Mouse (Mus musculus): ENCODE data around the gene Nedd9. TPM values are rescaled to one million over a fixed set of nuclear protein-coding genes. Genes with fewer than 3 reads are reported as not detected.

Nedd9 gene
- total RNA-seq, 2 experiments from 2014 or later: 15.1 to 17.4 TPM

DNA sequence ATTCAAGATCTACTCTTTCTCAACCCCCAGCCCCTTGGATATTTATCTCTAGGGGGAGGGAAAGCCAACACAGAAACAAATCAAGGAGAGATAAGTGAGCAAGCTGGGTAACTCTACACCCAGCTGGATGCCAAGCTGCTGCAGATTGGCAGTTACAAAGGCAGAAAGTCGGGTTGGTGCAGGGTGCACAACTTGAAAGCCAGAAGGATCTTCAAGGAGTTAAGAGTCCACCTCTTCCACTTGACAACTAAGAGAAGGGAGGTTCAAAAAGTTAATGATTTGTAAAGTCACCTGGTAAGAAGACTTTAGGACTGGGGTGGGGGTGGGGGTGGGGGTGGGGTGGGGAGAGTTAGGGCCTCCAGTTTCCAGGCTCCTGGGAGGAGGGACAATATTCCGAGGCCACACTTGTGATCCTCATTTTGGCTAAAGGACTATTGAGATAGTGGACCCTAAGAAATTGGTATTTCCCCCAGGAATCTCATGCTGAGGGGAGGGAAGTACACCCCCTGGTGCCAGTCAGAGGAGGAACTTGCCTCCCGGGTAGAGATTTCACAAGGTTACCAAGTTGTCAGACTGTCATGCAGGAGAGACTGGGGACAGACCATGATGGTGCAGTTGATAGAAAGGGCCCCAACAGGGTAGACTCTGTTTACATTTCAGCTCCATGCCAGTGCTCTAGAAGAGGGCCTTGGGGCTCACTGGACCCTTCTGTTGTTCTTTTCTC, 143.8 kb downstream of the Nedd9 start:
- no peak for DNase-seq

DNA sequence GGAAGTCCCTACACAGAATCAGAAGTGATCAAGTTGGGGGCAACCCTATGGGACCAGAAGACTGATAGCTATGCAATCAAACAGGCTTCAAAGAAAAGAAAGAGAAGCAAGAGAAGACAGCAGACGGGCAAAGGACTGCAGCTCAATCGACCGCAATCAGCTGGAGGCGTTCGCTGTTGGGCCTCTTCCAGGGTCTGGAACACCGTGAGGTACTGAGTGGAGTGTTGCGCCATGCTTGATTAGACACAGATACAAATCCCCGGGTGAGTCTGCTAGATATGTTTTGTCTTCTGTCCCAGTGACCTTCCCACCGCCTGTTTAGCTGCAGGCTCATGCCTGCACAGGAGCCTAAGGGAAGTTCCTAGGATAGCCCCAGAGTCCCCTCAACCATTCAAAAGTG, 145.7 kb downstream of the Nedd9 start:
- DNase-seq: no peak

DNA sequence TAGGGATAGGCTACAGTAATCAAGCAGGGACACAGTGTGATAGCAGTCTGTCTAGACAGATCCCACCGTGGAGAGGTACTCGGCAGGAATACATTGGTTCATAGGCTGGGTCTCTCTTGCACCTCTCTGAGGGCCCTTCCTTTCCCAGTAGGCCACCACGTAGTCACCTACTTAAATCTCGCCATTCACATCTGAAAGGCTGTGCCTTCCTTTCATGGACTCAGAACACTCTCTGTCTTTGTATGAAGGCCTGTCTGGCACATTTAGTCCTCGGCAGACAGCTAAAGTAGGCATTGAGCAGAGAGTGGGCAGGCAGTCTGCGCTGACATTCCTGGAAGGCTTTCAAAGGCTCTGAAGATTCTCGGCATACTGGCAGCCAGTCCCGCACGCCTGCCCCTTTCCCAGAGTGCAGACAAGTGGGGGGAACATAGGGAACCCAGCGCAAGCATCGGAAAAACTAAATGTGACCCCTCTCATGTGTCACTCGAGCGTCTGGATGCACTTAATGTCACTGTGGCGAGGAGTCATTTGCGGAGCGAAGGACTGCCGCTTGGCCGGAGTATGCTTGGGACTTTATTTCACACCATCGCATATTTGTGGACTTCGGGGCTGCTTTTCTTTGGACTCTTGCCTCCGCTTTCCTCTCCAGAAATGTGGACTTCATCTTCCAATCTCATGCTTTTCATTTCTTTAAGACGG, 147.4 kb downstream of the Nedd9 start:
- DNase-seq: no peak

DNA sequence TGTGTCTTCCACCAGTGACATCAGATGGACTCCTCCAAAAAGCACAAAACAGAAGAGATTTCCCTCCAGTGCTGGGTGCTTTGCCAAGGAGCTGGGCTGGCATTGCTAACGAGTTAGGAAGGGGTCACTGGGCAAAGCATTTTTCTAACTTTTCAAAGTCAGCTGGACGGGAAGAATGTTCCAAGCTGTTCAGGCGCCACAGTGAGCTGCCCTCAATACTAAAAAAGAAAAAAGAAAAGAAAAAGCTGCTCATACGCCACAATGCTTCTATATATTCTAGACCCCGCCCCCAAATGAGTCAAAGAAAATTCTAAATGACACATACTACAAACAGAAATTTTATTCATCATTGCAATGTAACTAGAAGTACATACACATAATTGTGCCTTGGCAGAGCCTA, 148.0 kb downstream of the Nedd9 start:
- DNase-seq: no peak

DNA sequence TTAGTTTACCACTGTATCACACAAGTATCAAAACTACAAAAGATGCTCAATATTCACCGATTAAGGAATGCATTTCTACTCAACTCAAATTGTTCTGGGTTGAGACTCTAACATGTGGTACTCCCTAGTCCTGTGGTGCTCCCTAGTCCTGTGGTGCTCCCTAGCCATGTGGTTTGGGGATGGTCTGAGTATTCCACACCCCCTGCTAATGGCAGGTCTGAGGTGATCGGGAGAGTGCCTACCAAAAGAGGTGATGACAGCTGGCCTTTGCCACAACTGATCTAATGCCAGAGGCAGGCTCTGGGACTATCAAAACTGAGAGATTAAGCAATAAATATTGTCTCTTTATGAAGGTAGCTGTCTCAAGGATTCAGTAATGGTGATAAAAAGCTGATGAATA, 149.8 kb downstream of the Nedd9 start:
- no peak for DNase-seq

DNA sequence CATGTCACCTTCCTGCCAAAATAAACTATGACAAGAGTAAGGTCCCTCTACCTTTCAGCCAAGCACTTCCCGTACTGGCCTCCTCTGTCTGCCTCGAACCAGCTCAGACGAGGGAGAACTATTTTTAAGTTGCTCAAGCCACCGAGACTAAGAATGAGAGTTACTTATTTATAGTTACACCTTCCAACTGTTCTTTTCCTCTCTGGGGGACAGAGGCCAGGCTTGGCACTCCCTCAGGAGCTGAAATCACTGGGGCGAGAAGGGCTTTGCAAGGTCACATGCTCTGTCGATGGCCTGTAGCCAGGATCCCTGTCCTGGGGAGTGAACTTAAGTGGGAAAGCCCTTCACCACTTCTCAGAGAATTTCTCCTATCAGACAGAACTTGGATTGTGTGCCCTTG, 150.9 kb downstream of the Nedd9 start:
- DNase-seq: peak; percentile 46

DNA sequence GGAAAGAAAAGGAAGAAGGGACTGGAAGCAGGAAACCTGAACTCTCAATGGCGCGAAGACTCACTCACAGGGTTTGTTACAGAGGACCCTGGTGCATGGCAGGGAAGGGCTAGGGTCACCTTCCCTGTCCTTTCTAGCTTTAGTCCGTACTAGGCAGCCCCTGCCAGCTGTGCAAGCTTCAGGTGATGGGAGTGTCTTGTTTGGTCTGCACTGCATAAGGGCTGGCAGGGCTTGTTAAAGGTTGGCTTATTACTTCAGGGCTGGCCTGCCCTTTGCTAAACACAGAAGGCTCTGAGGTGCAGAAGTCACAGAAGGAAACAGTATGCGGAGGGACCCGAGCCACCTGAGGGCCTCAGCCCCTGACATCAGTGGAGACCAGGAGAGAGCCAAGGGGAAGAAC, 151.4 kb downstream of the Nedd9 start:
- no peak for DNase-seq

DNA sequence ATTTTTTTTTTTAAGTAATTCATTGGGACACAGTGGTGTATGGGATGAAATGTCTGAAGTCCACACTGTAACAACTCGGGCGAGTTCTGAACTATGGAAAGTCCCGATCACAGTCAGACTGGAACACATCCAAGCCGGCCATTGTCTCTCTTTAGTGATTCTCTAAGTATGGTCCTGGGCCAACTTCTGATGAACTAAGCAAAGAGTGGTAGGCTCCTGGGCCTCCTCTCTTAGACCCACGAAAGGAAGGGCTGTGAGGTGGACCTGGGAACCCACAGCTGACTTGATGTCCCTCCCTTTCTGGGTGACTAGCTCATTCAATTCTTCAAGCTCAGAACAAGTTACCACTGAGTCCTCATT, 152.5 kb downstream of the Nedd9 start:
- DNase-seq: peak; percentile 28

DNA sequence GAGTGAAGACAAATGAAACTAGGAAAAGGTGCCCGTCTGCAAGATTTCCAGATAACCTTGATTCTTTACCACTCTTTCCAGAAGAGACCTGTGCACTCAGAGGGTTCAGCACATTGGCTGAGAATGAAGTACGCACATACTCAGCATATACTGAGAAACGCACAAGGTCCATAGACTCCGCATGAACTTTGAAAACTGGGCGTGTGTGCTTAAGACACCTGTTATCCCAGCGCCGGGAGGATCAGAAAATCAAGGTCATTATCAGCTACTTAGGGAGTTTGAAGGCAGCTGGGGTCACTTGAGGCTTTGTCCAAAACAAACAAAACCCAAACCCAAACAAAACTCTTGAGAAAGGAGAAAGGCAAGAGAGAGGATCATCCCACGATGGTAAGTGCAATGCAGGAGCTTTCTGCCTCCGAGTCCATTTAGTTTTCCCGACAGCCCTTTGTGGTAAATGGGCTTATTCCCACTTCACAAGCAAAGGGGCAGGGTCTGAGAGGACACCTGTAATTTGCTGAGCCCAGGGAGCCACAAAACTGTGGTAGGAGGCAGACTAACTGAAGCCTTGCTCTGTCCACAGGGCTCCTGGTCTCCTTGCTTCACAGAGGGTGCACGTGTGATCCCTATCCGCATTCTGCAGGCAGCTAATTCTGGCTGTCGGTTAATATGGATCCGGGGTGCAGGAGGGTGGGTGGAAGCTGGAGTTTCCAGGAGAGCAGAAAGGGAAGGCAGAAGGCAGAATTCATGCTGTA, 153.1 kb downstream of the Nedd9 start:
- DNase-seq: no peak

DNA sequence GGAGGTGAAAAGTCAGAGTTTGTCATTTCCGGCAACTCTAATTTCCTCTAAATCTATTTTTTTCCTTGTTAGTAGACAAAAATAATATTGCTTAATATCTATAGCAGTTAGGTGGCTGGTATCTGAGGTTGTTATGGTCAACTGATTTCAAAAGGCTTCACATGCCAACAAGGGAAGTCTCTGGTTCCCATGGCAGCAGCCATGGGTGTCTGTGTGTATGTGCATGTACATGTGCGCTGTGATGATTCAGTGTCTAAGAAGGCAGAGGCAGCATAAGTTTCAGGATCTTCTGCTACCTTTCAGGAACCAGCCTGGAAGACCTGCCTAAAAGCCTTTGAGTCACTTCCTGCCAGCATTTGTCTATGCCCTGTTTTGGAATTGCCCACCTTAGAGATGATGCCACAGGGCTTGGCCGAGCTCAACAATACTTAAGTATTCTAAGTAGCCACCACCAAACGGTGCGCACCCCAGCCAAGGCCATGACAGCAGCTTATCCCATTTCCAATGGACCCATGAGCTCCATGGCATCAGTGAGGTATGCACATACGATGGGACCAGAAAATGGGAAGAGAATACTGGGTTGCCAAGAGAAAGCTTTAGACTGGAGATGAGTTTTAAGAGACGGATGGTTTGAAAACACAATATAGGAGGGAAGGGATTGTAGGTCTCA, 155.4 kb downstream of the Nedd9 start:
- no peak for DNase-seq

DNA sequence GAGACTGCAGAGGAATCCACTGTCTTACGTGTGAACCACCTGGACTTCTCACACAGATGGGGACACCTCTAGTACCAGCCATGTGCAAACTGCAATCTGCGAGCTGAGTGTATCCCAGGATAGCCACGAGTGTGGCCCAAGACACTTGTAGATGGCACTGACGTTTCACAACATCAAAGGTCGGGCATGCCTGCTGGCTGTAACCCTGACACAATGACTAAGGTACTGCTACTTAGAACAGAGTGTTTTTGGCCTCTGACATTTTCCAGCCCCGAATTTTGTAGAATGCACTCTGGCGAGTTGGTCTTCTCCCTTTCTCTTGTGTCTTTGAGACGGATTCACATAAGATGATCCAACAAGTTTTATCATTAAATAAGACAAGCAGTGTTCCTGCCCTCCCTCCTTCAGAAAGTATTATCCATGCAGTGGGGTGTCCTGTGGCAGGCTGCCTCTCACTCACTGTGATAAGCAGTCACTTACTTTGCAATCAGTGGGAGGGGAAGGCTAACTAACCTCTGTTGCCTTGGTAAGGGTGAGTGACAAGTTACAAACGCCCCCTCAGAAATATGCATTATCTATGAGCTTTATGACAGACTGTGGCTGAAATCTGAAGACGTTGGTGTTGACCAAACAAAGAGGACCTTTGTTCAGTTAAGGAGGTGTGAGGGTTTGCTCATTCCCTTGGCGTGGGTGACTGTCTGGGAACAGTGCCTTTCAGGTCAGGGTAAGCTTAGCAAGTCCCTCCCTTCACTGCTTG, 156.4 kb downstream of the Nedd9 start:
- DNase-seq: no peak

DNA sequence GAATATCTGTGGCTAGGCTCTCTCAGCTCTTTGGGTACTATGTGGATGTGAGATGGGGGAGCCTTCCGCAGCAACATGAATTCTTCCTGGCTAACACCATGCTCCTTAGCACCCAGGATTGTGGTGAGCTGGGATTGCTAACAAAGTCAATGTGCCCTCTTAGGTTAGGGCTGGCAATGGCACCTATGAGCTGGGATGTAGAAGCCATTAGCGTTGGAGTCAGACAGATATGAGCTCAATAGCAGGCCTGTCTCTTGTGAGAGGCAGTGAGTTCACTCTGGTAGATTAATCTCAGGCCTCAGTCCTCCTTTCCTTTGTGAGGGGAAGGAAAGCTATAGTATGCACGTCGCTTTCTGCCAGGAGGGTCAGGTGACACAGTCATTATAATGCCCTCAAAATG, 157.1 kb downstream of the Nedd9 start:
- no peak for DNase-seq

DNA sequence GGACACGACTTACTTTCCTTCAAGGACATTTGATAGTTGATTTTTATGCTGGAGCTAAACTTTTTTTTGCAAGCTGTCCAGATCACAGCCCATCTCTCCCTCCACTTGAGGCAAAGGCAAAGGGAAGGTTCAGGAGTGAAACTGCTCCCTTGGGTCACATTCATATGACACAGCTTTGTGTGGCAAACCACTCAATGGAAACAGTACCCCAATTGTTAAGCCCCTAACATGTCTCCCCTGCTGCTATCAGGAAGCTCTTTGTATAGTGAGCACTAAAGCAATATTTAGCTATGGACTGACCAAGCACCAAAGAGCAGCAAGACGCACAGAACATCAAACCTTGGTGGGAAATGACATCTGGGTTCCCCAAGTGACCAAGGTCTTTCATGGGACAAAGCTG, 158.7 kb downstream of the Nedd9 start:
- DNase-seq: no peak

DNA sequence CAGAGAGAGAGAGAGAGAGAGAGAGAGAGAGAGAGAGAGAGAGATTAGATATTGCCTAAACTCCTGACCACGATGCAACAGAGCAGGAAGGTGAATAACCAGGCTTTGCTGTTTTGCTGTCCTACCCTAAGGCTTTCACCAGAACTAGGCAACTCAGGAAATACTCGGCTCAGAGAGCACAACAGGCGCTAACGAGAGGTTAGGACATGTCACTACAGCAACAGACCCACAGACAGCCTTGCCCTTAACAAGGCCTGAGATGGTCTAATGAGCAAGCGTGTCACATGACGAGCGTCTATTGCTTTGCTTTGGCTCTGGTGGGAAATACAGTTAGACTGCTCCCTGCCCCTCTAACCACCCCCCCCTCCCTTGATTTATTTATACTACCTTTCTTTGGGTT, 159.6 kb downstream of the Nedd9 start:
- DNase-seq: no peak

DNA sequence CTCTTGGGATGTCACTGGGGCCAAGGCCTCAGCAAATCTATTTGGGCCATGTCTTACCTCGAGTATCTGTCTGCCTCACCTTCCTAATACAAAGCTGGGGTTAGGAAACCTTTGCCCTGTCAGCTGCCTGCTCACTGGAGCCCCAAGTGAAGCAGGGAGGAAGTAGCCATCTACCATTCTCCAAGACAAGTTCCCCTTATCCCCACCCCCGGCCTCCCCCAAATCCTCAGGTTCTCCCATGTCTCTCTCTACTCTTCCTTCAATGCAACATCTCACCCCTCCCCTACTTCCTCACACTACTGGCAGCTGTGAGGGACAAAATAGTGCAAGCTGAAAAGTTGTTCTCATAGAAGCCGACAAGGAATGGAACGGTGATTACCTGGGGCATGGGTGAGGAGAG, 161.0 kb downstream of the Nedd9 start:
- no peak for DNase-seq

DNA sequence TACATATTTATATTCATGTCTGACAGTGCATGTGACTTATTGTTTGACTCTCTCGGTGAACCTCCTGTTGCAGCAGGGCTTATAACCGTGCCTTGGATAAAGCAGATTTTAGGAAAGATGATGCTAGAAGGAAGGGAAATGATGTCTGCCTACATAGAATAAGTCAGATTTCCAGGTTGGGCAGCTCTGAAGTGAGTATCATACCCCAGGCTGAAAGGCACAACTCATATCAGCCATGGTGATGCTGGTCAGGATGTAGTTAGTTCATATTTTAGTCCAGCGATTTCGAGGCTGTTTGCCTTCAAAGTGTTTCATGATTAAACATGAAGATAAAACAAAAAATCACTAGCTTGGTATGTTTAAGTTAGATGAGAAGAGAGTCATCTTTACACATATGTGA, 161.8 kb downstream of the Nedd9 start:
- DNase-seq: no peak

DNA sequence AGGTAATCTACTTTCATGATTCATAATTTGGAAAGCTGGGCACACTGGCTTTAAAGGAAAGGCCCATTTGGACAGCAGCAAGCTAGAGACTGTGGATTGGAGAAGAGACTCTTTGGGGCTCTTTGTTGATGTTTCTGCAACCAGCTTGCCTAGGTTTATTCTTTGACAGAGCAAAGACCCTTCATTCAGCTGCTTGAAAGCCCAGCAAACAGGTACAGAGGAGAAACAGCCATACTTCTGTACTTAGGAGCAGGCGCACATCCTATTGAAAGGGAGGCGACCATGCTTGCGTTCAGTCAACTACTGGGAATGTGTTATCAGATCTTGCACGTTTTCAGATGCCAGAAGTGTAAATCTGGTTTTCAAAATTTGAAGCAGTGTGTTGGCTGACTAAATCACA, 162.5 kb downstream of the Nedd9 start:
- no peak for DNase-seq

DNA sequence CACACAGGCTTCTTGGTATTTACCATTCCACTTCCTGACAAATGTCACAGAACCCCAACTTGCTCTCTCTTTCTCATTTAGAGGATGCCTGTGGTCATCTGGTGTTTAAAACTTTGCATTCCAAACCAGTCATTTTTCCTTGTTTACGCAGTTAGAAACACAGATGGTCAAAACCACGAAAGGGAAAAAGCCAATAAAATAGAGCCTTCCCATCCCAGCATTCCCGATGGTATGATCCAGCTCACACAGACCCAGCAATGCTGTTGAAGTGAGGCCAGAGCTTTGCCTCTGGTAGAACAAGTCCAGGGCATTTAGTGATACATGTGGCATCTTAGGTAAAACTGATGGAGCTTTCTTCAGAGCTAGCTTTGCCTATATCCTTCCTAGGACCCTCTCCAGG, 165.7 kb downstream of the Nedd9 start:
- no peak for DNase-seq

DNA sequence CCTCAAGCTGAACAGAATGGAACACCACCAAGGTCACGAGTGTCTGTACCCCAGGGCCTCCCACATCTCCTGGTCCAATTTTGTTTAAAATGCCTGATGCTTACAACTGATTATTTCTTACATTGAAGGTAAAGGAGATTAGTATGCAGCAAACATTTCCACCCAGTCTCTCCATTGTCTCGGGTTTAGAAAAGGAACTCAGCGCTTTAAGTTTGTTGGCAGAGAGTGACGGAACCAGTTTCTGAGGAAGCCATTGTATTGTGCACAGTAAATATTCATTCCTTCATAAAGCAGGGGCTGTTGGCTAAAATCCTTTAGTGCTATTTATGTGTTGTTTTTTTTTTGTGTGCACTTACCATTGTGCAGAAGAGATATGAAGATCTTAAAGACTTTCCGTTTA, 166.4 kb downstream of the Nedd9 start:
- no peak for DNase-seq

DNA sequence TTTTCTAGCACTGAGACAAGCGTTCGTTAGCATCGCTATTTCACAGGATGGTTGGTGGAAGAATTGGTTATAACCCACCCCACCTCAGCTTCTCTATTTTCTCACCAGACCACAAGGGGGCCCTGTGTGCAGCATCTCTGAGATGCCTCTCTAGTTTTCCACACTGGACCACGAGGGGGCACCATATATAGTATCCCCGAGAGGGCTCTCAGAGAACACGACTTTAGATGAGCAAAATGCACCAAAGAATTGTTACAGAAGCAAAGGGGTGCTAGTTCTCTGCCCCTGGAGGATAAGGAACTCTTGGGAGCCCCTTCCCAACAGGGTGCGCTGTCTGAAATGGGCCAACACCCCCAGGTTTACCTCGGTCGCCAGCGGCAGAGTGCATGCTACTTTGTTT, 184.4 kb downstream of the Nedd9 start:
- DNase-seq: peak; percentile 82

DNA sequence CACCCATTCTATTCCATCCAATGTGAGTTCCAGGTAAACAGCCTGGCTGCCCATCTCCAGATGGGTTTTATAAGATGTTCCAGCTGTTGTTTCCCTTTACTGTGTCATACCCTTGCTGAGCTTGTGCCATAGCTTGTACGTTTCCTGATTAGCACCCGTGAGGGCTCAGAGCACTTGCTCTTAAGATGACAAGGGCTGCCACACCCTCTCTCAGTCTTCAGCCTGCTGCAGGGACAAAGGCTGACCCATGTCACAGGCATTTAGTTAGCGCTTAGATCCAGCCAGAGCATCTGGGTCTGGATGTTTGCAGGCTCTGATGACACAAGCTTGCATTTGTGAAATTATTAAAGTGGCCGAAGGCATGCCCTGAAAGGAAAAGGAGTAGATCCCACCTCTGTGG, 187.1 kb downstream of the Nedd9 start:
- no peak for DNase-seq

DNA sequence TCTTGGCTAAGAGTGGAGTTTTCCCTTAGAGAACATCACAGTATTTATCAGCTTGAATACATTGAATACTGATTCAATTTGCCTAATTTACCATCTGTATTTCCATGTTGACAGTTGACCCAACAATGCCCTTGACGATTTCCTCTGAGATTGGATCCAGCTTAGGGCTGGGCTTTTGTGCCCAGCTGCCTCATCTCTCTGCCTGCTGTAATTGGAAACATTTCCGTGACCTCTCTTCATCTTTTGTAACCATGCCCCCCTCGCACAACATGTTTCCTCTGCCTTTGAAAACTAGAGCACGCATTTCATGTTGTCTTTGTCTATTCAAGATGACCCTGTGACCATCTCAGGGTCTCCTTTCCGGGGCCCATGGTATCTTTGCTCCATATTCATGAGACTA, 188.2 kb downstream of the Nedd9 start:
- no peak for DNase-seq
